Mouse (Mus musculus) testis, adult 2 months (tissue): ENCODE results near the gene Xylt2.

ENCODE experiments used
- CTCF ChIP-seq: fragments of 200-500 bp; IDR thresholded peaks from 2 replicates; pipeline ENCODE4 v1.5.1; 2012; ENCODE audit warnings: low read depth, mild to moderate bottlenecking, inconsistent platforms, low read length, moderate library complexity; ENCODE audit not compliant: control insufficient read depth, insufficient read depth, insufficient replicate concordance
- POLR2A ChIP-seq: fragments of 200-500 bp; IDR thresholded peaks from 2 replicates; pipeline ENCODE4 v1.6.1; 2012; ENCODE audit warnings: low read depth, mild to moderate bottlenecking, inconsistent platforms, low read length, moderate library complexity; ENCODE audit not compliant: control insufficient read depth

DNA sequence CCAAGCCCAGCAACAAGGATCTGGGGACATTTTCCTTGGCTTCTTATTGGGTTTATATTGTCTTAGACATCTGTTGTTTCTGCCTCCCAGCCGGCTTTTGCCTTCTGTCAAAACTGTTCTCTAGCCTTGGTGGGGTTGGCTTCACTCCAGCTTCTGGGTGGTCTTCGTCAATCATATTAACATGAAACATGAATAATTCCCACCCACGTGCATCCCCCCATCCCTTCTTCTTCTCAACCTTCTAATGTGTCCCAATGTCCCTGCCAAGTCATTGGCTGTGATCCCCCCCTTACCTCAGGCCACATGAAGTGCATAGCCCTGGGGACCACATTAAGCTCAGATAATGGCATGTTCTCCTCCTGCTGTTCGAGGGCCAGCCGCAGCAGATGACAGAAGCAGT is 27.2 kb upstream of the Xylt2 start, which contains the start of gene Gm11541:
- no peak for TF ChIP-seq CTCF
- TF ChIP-seq POLR2A: no peak
